Mouse (Mus musculus) layer of hippocampus, postnatal 14 days (tissue): ENCODE data around the gene Syt7. TPM values are rescaled to one million over a fixed set of nuclear protein-coding genes. Genes with fewer than 3 reads are reported as not detected.

Source experiments
- DNase-seq, 2 experiments: peaks; one replicate each; pipeline ENCODE4 v3.0.0; 2021 to 2022; ENCODE audit warnings: low spot score in 2 of 2, mixed read lengths in 1 of 2
- total RNA-seq, 2 experiments: library from RNA; stranded (reverse); gene quantifications; 2 replicates each; pipeline ENCODE4 v1.2.3; 2021

Gene Syt7
- total RNA-seq, 2 experiments from 2014 or later: 277 to 282 TPM

- no peak for DNase-seq
These were observed 33.4 kb downstream of the Syt7 start for GRCm38 (mm10) chr19:10421986-10422976.

GRCm38 (mm10) chr19:10424751-10425150 lies 35.9 kb downstream of the Syt7 start:
- no peak for DNase-seq

- no peak for DNase-seq
These were observed 36.8 kb downstream of the Syt7 start for GRCm38 (mm10) chr19:10425484-10426270.

GRCm38 (mm10) chr19:10426312-10426711 lies 37.4 kb downstream of the Syt7 start:
- no peak for DNase-seq

- DNase-seq: no peak
These were observed 37.9 kb downstream of the Syt7 start for GRCm38 (mm10) chr19:10426793-10427192.

- no peak for DNase-seq
These were observed 38.5 kb downstream of the Syt7 start for GRCm38 (mm10) chr19:10427431-10427830.

- no peak for DNase-seq
These were observed 40.5 kb downstream of the Syt7 start for GRCm38 (mm10) chr19:10429371-10429770.

GRCm38 (mm10) chr19:10431410-10431809 lies 42.5 kb downstream of the Syt7 start:
- no peak for DNase-seq

GRCm38 (mm10) chr19:10431841-10432240 lies 43.0 kb downstream of the Syt7 start:
- no peak for DNase-seq

GRCm38 (mm10) chr19:10433225-10433624 lies 44.3 kb downstream of the Syt7 start:
- no peak for DNase-seq

GRCm38 (mm10) chr19:10433879-10434540 lies 45.1 kb downstream of the Syt7 start:
- peak in 1 of 2 experiments; percentile 57 for DNase-seq

GRCm38 (mm10) chr19:10434927-10435326 lies 46.0 kb downstream of the Syt7 start:
- no peak for DNase-seq

GRCm38 (mm10) chr19:10435908-10436307 lies 47.0 kb downstream of the Syt7 start:
- DNase-seq: peak; percentile 70 to 71

- DNase-seq: no peak
These were observed 47.8 kb downstream of the Syt7 start for GRCm38 (mm10) chr19:10436726-10437125.

- DNase-seq: no peak
These were observed 48.6 kb downstream of the Syt7 start for GRCm38 (mm10) chr19:10437521-10437920.

GRCm38 (mm10) chr19:10444685-10445369 lies 55.9 kb downstream of the Syt7 start:
- no peak for DNase-seq

- no peak for DNase-seq
These were observed 59.4 kb downstream of the Syt7 start for GRCm38 (mm10) chr19:10448275-10448674.

GRCm38 (mm10) chr19:10449190-10449589 lies 60.3 kb downstream of the Syt7 start:
- DNase-seq: no peak

GRCm38 (mm10) chr19:10449708-10450107 lies 60.8 kb downstream of the Syt7 start:
- peak; percentile 84 to 92 for DNase-seq

- no peak for DNase-seq
These were observed 66.0 kb downstream of the Syt7 start for GRCm38 (mm10) chr19:10454718-10455436.
